Mouse (Mus musculus) thymus, adult 2 months (tissue): ENCODE measurements around the gene Mmp20.

Experiments used
- CTCF ChIP-seq: fragments of 200-500 bp; IDR thresholded peaks from 2 replicates; pipeline ENCODE4 v1.5.1; 2012; ENCODE audit warnings: mild to moderate bottlenecking, control low read depth, low read length, moderate library complexity, borderline replicate concordance; ENCODE audit not compliant: control insufficient read depth, poor library complexity, insufficient read depth; ENCODE audit errors: extremely low read depth
- POLR2A ChIP-seq: fragments of 200-500 bp; IDR thresholded peaks from 2 replicates; pipeline ENCODE4 v1.6.1; 2012; ENCODE audit warnings: mild to moderate bottlenecking, low read length, control low read depth, moderate library complexity; ENCODE audit not compliant: control insufficient read depth, poor library complexity, insufficient read depth; ENCODE audit errors: extremely low read depth

- TF ChIP-seq CTCF: no peak
- TF ChIP-seq POLR2A: no peak
Measured at GRCm38 (mm10) chr9:7647901-7648300, 19.9 kb downstream of the Mmp20 start.
